Mouse (Mus musculus) stomach, postnatal 0 days (tissue): ENCODE data around the gene Gapvd1.

ENCODE experiments used
- CTCF ChIP-seq: IDR thresholded peaks from 2 replicates; pipeline ENCODE4 v1.5.1; 2016; ENCODE audit warnings: antibody characterized with exemption, low read depth, mild to moderate bottlenecking, moderate library complexity
- EP300 ChIP-seq: optimal IDR thresholded peaks from 2 replicates; pipeline ENCODE3; 2016; ENCODE audit warnings: antibody characterized with exemption

DNA sequence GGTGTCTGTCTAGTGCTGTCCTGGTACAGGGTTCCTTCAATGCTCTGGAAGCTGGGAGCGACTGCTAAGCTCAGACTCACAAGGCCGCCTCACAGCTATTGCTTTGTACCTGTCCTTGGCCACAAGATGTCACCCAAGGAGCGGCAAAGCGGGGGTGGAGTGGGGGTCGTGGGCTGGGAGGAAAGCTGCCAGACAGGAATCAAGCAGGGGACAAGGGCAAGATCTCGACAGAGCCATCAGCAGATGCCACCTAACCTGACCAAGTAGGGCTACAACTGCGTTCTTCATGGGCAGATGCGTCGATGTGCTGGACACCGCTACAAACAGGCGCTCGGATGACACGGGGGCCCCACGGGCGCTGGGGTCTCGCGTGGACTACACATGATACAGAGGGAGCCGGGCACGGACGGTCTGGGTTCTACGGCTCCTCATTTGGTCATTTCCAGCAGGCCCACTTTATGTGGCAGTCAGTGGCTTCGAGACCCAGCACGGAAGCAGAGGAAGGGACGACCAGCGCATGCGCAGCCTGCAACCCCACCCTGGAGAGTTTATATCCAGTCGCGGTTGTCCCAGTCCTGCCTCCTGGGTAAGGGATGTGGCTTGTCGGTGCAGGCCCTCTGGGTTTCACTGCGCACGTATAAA, 83.5 kb downstream of the Gapvd1 start:
- TF ChIP-seq CTCF (peak; percentile 79), EP300 (no peak)
